Mouse (Mus musculus): ENCODE data around the gene Ppp2r5a. TPM values are rescaled to one million over a fixed set of nuclear protein-coding genes. Genes with fewer than 3 reads are reported as not detected.

The Ppp2r5a gene
- polyA plus RNA-seq, 1 experiment: 14.2 TPM

- no peaks in the 10 kb centered on the region; the same call in 1 of the 2 replicates for H3K36me3 ChIP-seq (ENCODE audit: control insufficient read depth, insufficient read depth, low read length)
- H3K4me1 ChIP-seq (ENCODE audit: control insufficient read depth, insufficient read depth, low read length): no peaks in the 10 kb centered on the region
- H3K27ac ChIP-seq (ENCODE audit: control insufficient read depth, insufficient read depth, low read depth, low read length): no peak overlapping the region
- H3K4me3 ChIP-seq (ENCODE audit: control insufficient read depth, low read depth, low read length): no peak overlapping the region
- TF ChIP-seq CTCF (IDR thresholded peaks at IDR 0.05; ENCODE audit: control insufficient read depth, insufficient read depth, insufficient replicate concordance, low read depth, low read length) (no peak), POLR2A (IDR thresholded peaks at IDR 0.05; ENCODE audit: control insufficient read depth, low read depth, low read length) (no peak)
- H3K27me3 ChIP-seq (ENCODE audit: control insufficient read depth, insufficient read depth, low read length): no peaks in the 10 kb centered on the region
These were observed 54.5 kb downstream of the Ppp2r5a start for GRCm38 (mm10) chr1:191348592-191348991.

GRCm38 (mm10) chr1:191347602-191348001, 55.5 kb downstream of the Ppp2r5a start:
- Histone ChIP-seq H3K4me3 (ENCODE audit: control insufficient read depth, low read depth, low read length) (no peak overlapping the region), H3K27ac (ENCODE audit: control insufficient read depth, insufficient read depth, low read depth, low read length) (no peak overlapping the region), H3K36me3 (ENCODE audit: control insufficient read depth, insufficient read depth, low read length) (no peaks in the 10 kb centered on the region; the same call in 1 of the 2 replicates), H3K27me3 (ENCODE audit: control insufficient read depth, insufficient read depth, low read length) (no peaks in the 10 kb centered on the region), H3K4me1 (ENCODE audit: control insufficient read depth, insufficient read depth, low read length) (no peaks in the 10 kb centered on the region)
- TF ChIP-seq CTCF (IDR thresholded peaks at IDR 0.05; ENCODE audit: control insufficient read depth, insufficient read depth, insufficient replicate concordance, low read depth, low read length): no peak
- no peak for TF ChIP-seq POLR2A (IDR thresholded peaks at IDR 0.05; ENCODE audit: control insufficient read depth, low read depth, low read length)

- Histone ChIP-seq H3K27ac (ENCODE audit: control insufficient read depth, insufficient read depth, low read depth, low read length) (no peak overlapping the region), H3K36me3 (ENCODE audit: control insufficient read depth, insufficient read depth, low read length) (no peaks in the 10 kb centered on the region; the same call in 1 of the 2 replicates), H3K27me3 (ENCODE audit: control insufficient read depth, insufficient read depth, low read length) (no peaks in the 10 kb centered on the region), H3K4me1 (ENCODE audit: control insufficient read depth, insufficient read depth, low read length) (no peaks in the 10 kb centered on the region), H3K4me3 (ENCODE audit: control insufficient read depth, low read depth, low read length) (no peak overlapping the region)
- no peak for TF ChIP-seq CTCF (IDR thresholded peaks at IDR 0.05; ENCODE audit: control insufficient read depth, insufficient read depth, insufficient replicate concordance, low read depth, low read length)
- no peak for TF ChIP-seq POLR2A (IDR thresholded peaks at IDR 0.05; ENCODE audit: control insufficient read depth, low read depth, low read length)
These were observed 62.5 kb downstream of the Ppp2r5a start for GRCm38 (mm10) chr1:191340530-191340929.

- no peaks in the 10 kb centered on the region for H3K36me3 ChIP-seq (ENCODE audit: control insufficient read depth, insufficient read depth, low read length)
- TF ChIP-seq POLR2A (IDR thresholded peaks at IDR 0.05; ENCODE audit: control insufficient read depth, low read depth, low read length) (no peak), CTCF (IDR thresholded peaks at IDR 0.05; ENCODE audit: control insufficient read depth, insufficient read depth, insufficient replicate concordance, low read depth, low read length) (no peak)
- H3K4me3 ChIP-seq (ENCODE audit: control insufficient read depth, low read depth, low read length): no peak overlapping the region
- H3K27ac ChIP-seq (ENCODE audit: control insufficient read depth, insufficient read depth, low read depth, low read length): no peak overlapping the region
- H3K27me3 ChIP-seq (ENCODE audit: control insufficient read depth, insufficient read depth, low read length): no peaks in the 10 kb centered on the region
- H3K4me1 ChIP-seq (ENCODE audit: control insufficient read depth, insufficient read depth, low read length): no peaks in the 10 kb centered on the region
These were observed 63.2 kb downstream of the Ppp2r5a start for GRCm38 (mm10) chr1:191339876-191340275.

- no peaks in the 10 kb centered on the region for H3K27me3 ChIP-seq (ENCODE audit: control insufficient read depth, insufficient read depth, low read length)
- no peaks in the 10 kb centered on the region for H3K36me3 ChIP-seq (ENCODE audit: control insufficient read depth, insufficient read depth, low read length)
- peak overlapping the region; percentile 47 for H3K4me3 ChIP-seq (ENCODE audit: control insufficient read depth, low read depth, low read length)
- no peak for TF ChIP-seq POLR2A (IDR thresholded peaks at IDR 0.05; ENCODE audit: control insufficient read depth, low read depth, low read length)
- no peak for TF ChIP-seq CTCF (IDR thresholded peaks at IDR 0.05; ENCODE audit: control insufficient read depth, insufficient read depth, insufficient replicate concordance, low read depth, low read length)
- no peak overlapping the region for H3K27ac ChIP-seq (ENCODE audit: control insufficient read depth, insufficient read depth, low read depth, low read length)
- peaks cover 2% of the 10 kb centered on the region; the same call in 1 of the 2 replicates for H3K4me1 ChIP-seq (ENCODE audit: control insufficient read depth, insufficient read depth, low read length)
These were observed 68.6 kb downstream of the Ppp2r5a start for GRCm38 (mm10) chr1:191334500-191334899.

GRCm38 (mm10) chr1:191330356-191330755, 72.7 kb downstream of the Ppp2r5a start:
- H3K4me3 ChIP-seq (ENCODE audit: control insufficient read depth, low read depth, low read length): no peak overlapping the region
- TF ChIP-seq POLR2A (IDR thresholded peaks at IDR 0.05; ENCODE audit: control insufficient read depth, low read depth, low read length) (no peak), CTCF (IDR thresholded peaks at IDR 0.05; ENCODE audit: control insufficient read depth, insufficient read depth, insufficient replicate concordance, low read depth, low read length) (no peak)
- H3K27me3 ChIP-seq (ENCODE audit: control insufficient read depth, insufficient read depth, low read length): no peaks in the 10 kb centered on the region
- H3K4me1 ChIP-seq (ENCODE audit: control insufficient read depth, insufficient read depth, low read length): peaks cover 10% of the 10 kb centered on the region
- H3K36me3 ChIP-seq (ENCODE audit: control insufficient read depth, insufficient read depth, low read length): no peaks in the 10 kb centered on the region
- H3K27ac ChIP-seq (ENCODE audit: control insufficient read depth, insufficient read depth, low read depth, low read length): no peak overlapping the region

- peaks cover 8% of the 10 kb centered on the region for H3K4me1 ChIP-seq (ENCODE audit: control insufficient read depth, insufficient read depth, low read length)
- H3K27me3 ChIP-seq (ENCODE audit: control insufficient read depth, insufficient read depth, low read length): no peaks in the 10 kb centered on the region
- H3K36me3 ChIP-seq (ENCODE audit: control insufficient read depth, insufficient read depth, low read length): no peaks in the 10 kb centered on the region
- no peak overlapping the region for H3K4me3 ChIP-seq (ENCODE audit: control insufficient read depth, low read depth, low read length)
- H3K27ac ChIP-seq (ENCODE audit: control insufficient read depth, insufficient read depth, low read depth, low read length): peak overlapping the region; percentile 36
- TF ChIP-seq POLR2A (IDR thresholded peaks at IDR 0.05; ENCODE audit: control insufficient read depth, low read depth, low read length) (no peak), CTCF (IDR thresholded peaks at IDR 0.05; ENCODE audit: control insufficient read depth, insufficient read depth, insufficient replicate concordance, low read depth, low read length) (no peak)
These were observed 75.0 kb downstream of the Ppp2r5a start for GRCm38 (mm10) chr1:191328019-191328441.

GRCm38 (mm10) chr1:191327258-191327657, 75.8 kb downstream of the Ppp2r5a start:
- H3K4me3 ChIP-seq (ENCODE audit: control insufficient read depth, low read depth, low read length): peak overlapping the region; percentile 17
- TF ChIP-seq POLR2A (IDR thresholded peaks at IDR 0.05; ENCODE audit: control insufficient read depth, low read depth, low read length): no peak
- TF ChIP-seq CTCF (IDR thresholded peaks at IDR 0.05; ENCODE audit: control insufficient read depth, insufficient read depth, insufficient replicate concordance, low read depth, low read length): no peak
- H3K27me3 ChIP-seq (ENCODE audit: control insufficient read depth, insufficient read depth, low read length): no peaks in the 10 kb centered on the region
- H3K36me3 ChIP-seq (ENCODE audit: control insufficient read depth, insufficient read depth, low read length): no peaks in the 10 kb centered on the region
- peaks cover 8% of the 10 kb centered on the region for H3K4me1 ChIP-seq (ENCODE audit: control insufficient read depth, insufficient read depth, low read length)
- H3K27ac ChIP-seq (ENCODE audit: control insufficient read depth, insufficient read depth, low read depth, low read length): peak overlapping the region; percentile 36

All from testis, adult 2 months (tissue).